Mouse (Mus musculus) frontal cortex, postnatal 36 days (tissue): ENCODE results near the gene Cnih4.

Source experiments
- DNase-seq, 2 experiments: peaks; one replicate each; pipeline ENCODE4 v3.0.0; 2022; ENCODE audit warnings: low spot score in 2 of 2

Gene Cnih4

GRCm38 (mm10) chr1:181143950-181144836, at the start of gene Cnih4, which contains the start of gene Nvl:
Gene Cnih4, plus strand, starts transcription at chr1:181144693.
Gene Nvl, minus strand, starts transcription at chr1:181144204.
- DNase-seq, result peak; percentile 96

DNA sequence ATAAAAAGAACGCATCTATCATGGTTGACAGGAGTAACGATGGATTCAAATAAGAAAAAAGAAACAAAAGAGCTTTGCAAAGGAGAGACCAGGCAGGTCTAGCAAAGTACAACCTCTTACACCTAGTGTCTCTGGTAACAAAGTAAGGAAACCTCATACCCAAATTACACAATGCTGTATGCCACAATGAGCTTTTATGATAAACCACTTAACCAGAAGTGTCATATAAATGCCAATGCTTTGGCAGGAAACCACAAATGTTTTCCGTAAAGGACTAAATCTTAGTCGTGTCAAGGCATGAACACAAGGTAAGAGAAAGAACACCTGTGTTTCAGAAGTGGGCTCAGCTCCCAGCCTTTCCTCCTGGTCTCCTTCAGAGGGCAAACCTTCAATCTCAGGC, 27.4 kb upstream of the Cnih4 start:
- no peak for DNase-seq

DNA sequence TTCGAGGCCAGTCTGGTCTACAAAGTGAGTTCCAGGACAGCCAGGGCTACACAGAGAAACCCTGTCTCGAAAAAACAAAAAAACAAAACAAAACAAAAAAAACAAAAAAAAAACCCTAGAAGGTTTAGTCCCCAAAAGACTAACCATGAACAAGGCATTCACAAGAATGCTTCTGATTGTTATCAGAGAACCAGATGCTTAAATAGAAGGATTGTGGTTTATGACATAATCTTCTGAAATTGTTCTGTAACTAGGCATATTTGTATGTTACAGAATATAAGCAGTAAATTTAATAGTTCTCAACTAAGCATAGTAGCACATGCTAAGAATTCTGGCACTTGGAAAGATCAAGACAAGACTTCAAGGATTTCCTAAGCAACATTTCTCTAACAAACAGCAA, 20.3 kb upstream of the Cnih4 start:
- DNase-seq, result no peak

DNA sequence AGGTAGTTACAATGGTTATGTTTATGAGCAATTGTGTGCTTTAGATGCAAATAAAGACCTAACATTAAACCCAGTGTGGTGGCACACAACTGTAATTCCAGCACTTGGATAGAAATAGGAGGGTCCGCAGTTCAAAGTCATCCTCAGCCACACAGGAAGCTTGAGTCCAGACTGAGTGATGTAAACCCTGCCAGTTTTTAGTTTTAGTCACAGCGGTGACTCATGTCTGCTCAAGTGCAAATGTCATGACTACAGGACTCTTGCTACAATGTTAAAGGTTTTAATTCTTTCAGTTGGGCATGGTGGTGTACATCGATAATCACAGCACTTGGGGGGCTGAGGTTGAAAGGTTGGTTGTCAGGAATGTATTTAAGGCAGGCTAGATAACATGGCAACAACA, 18.6 kb upstream of the Cnih4 start:
- DNase-seq, result no peak

DNA sequence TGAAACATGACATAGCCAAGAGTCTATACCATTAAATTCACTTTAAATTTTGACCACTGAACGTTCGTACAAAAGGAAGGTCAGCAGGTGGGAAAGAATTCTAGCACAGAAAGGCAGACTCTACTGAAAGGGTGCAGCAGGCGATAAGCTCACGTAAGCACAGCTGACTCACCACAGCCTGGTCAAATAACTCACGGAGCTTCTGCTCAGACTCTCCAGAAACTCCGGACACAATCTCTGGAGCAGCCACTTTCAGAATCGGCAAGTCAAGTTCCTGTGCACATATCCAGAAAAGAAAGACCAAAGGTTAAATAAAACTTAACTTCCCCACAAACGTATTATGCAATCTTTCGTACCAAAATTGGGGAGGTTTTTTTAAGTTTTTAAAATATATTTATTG, 17.7 kb upstream of the Cnih4 start:
- DNase-seq, result no peak

GRCm38 (mm10) chr1:181131915-181132314, 12.6 kb upstream of the Cnih4 start:
- DNase-seq, result no peak

DNA sequence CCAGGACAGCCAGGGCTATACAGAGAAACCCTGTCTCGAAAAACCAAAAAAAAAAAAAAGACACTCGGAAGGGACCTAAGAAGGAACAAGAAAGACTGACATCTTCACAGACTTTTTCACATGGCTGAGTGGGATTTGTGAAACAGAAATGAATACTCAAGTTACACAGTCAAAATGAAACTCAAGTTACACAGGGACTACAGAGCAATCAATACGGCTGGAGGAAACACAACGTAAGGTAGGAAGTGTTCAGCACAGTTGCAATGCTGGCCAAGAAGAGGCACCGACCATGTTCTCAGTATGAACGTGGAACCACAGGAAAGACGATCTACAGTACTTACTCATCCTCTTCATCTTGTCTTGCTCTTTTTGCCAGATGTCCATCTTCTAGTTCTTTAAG, 5.8 kb upstream of the Cnih4 start:
- DNase-seq, result no peak

DNA sequence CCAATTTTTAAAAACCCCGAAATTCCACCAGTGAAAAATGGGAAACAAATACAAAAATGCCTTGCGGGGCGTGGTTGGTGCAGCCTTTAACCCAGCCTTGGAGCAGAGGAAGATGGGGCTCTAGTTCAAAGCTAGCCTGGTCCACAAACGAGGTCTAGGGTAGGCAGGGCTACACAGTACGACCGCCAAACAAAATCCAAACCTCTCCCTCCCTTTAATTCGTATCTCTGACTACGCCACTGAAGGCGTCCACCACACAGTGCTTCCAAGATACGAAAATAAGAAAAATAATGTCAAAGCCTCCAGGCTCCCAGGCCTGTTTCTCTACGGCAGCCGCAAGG, 914 bp upstream of the Cnih4 start:
- DNase-seq, result no peak

DNA sequence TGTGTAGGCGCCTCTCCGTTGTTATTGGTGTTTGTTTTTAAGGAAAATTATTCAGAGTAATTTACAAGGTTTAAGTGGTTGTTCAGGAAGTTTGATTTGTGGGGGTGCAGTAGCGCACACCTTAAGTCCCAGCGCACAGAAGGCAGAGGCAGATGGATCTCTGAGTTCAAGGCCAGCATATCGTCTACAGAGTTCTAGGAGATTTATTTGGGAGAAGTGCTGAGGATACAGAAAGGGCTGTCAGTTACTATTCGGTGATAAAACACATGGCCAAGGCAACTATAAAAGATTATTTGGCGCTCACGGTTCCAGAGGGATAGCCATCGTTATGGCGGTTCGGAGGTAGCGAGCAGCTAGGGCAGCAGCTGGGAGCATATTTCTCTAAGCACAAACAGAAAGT, 473 bp downstream of the Cnih4 start:
- no peak for DNase-seq

DNA sequence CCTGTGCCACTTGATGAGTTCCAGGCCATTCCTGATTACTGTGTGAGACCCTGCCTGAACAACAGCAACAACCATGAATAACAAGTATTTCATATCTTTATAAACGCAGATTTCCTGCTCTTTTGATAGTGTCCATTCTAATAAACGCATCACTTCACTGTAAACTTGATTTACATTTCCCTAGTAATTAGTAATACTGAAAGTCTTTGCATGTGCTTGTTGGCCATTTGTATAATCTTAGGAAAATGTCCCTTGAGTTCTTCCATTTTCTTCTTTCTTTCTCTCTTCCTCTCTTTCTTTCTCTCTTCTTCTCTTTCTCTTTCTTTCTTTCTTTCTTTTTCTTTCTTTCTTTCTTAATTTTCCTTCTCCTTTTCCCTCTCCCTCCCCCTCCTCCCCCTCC, 1.7 kb downstream of the Cnih4 start:
- DNase-seq, result no peak

DNA sequence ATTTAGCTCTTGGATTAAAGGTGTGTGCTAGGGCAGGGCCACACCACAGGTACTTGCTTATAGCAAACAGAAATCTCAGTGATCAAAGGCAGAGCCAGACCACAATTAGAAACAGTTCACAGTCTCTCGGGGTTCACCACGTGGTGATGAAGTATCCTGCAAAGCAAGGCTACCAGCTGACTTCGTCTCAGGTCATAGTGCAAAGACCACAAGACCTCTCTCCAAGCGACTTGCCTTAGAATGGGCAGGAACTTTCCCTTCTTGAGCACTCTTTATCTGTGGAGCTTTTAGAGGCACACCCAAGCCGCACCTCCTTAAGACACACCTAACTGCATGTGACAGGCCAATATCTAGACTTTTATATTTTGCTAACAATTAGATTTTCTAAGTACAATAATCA, 4.0 kb downstream of the Cnih4 start:
- DNase-seq, result no peak

DNA sequence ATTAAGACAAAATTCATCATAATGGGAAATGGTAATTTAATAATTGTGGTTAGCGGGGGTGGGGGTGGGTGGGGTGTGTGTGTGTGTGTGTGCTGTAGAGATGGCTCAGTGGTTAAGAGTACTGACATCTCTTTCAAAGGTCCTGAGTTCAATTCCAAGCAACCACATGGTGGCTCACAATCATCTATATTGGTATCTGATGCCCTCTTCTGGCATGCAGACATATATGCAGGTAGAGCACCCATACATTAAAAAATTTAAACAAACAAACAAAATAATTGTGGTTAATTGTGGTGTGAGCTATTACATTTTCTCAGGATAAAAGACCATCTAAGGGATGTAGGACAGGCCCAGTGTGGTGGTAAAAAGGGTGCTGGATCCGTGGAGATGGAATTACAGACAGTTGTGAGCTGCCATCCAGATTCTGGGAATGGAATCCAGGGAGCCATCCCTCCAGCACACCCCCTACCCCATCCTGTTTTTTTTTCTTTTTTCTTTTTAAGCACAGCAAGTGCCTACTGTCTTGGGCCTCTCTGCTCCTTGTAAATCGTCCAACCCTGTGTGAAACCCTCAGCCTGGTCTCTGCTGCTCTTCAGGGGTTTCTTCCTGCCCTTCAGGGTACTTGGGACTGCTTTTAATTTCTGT, 5.0 kb downstream of the Cnih4 start:
- no peak for DNase-seq

DNA sequence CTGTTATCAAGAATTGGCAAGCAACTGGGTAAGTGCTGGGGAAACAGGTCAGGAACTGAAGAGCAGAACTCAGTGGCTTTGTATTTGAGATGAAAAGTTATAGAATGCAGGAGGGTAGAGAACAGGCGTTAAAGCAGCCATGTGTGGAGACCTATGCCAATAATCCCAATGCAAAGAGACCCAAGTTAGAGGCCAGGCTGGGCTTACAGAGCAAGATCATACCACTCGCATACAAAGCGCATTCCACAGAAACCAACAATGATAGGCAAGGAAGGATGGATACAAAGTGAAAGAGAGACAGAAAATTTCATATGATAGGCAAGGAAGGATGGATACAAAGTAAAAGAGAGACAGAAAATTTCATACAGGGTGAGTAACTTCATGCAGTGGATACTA, 5.9 kb downstream of the Cnih4 start:
- no peak for DNase-seq

DNA sequence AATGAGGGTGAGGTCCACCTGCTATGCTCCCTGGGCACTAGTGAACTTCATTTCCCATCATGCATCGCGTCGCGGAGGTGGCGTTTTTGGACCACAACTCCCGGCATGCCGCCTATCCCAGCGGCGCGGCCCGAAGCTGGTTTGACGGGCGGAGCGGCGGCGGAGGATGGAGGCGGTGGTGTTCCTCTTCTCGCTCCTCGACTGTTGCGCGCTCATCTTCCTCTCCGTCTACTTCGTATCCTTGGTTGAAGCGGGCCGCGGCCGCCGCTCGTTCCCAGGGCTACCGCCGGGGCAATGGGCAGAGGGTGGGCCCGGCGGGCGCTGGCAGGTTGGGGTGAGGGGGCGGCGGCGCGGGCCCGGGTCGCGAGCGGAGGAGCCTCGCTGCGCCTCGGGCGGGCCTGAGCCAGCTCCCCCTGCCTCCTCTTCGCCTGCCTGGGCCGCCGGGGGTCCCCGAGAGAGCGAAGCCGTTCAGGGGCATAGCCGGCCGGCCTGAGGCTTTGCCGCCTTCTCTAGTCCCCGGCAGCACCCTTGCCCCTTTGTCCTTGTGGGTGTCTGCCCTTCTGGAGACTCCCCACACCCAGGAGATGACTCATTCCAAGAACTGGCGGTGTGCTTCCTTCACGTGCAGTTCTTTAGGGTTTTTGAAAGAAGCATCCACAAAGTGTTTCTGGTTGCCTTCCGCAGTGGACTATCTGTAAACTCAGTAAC, 6.5 kb downstream of the Cnih4 start:
- peak; percentile 90 to 94 for DNase-seq

DNA sequence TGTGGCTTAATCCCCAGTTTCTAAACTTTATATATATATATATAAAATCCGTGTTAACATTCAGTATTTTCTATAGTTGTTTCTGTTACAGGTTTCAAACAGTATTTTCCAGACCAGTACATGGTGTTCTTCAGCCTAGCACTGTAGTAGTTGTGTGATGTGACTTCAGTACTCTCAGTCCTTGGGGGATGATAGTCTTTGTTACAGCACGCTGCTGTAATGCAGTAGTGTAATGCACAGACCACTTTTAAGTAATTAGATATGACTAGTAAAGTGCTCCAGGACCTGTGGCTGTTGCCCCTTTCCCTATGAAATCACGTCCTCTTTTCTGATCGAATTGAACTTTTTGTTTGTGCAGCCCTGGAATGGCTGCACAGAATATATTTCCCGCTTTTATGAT, 7.0 kb downstream of the Cnih4 start:
- DNase-seq, result no peak

DNA sequence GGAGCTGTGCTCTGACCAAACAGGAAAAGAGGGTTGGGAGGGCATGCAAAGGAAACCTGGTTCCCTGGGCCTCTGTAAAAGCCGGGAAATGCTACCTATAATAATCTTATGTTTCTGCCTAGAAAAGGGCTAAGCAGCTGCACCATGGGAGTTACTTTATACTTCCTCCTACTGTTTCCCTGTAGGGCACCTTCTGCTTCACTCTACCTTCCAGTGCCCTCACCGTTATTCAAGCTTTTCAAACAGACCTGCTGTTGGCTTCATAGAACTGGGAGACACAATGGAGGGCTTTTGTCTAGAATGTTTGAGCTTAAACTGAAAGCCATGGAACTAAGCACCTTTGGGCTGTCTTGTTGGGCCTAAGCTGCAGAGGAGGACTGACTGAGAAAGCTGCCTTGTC, 23.3 kb downstream of the Cnih4 start:
- DNase-seq, result no peak

- DNase-seq, result no peak
Observed at GRCm38 (mm10) chr1:181168377-181168776, 23.9 kb downstream of the Cnih4 start.

GRCm38 (mm10) chr1:181170210-181170609, 25.7 kb downstream of the Cnih4 start:
- no peak for DNase-seq

DNA sequence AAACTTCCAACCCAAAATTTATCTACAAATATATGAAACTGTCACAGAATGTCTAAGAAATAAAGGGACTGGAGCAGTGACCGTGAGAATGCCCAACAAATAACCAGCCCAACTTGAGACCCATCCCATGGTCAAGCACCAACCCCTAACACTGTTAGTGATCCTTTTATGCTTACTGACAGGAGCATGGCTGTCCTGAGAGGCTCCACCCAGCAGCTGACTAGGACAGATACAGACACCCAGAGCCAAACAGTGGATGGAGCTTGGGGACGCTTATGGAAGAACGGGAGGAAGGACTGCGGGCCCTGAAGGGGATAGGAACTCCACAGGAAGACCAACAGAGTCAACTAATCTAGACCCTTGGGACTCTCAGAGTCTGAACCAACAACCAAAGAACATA, 44.4 kb downstream of the Cnih4 start:
- no peak for DNase-seq

- no peak for DNase-seq
Observed at GRCm38 (mm10) chr1:181199446-181199845, 55.0 kb downstream of the Cnih4 start.

GRCm38 (mm10) chr1:181210147-181210546, 65.7 kb downstream of the Cnih4 start:
- no peak for DNase-seq

- DNase-seq, result no peak
Observed at GRCm38 (mm10) chr1:181210601-181211402, 66.3 kb downstream of the Cnih4 start.
